Mouse (Mus musculus) limb, embryonic 10.5 days (tissue): ENCODE measurements around the gene Topbp1. TPM values are rescaled to one million over a fixed set of nuclear protein-coding genes. Genes with fewer than 3 reads are reported as not detected.
A peak's percentile ranks its signal among the peaks of the same experiment; 100 is the strongest.

Source experiments
- DNase-seq: peaks from one replicate; pipeline ENCODE4 v3.0.0-alpha.2; 2017; ENCODE audit warnings: low spot score
- H3K27ac ChIP-seq: fragments of 300-500 bp; sonication (generic); 2 replicates; pipeline ENCODE4 v1.5.1; 2016; ENCODE audit warnings: mild to moderate bottlenecking
- H3K27me3 ChIP-seq: fragments of 300-500 bp; sonication (generic); 2 replicates; pipeline ENCODE4 v1.6.1; 2016; ENCODE audit warnings: low read depth, mild to moderate bottlenecking; ENCODE audit not compliant: poor library complexity, severe bottlenecking
- H3K36me3 ChIP-seq: fragments of 300-500 bp; sonication (generic); 2 replicates; pipeline ENCODE4 v1.6.1; 2016; ENCODE audit warnings: mild to moderate bottlenecking, moderate library complexity
- H3K4me1 ChIP-seq: fragments of 300-500 bp; sonication (generic); 2 replicates; pipeline ENCODE4 v1.6.1; 2016
- H3K4me3 ChIP-seq: fragments of 300-500 bp; sonication (generic); 2 replicates; pipeline ENCODE4 v1.5.1; 2016; ENCODE audit warnings: mild to moderate bottlenecking, moderate library complexity
- H3K9me3 ChIP-seq: fragments of 300-500 bp; sonication (generic); replicated peaks from 2 replicates; pipeline ENCODE4 v1.6.1; 2016; ENCODE audit warnings: mild to moderate bottlenecking
- WGBS: fragments of 180-500 bp; shearing (Covaris S2); methylation state at CpG from one replicate; pipeline ENCODE4 v1.1.7; 2016; 5-methylcytosine and 5-hydroxymethylcytosine counted together
- polyA plus RNA-seq: library from polyadenylated mRNA; unstranded; fragments of >200 nt; fragmentation: Nextera tagmentation; extraction: Ambion mirVana; gene quantifications from 2 replicates; pipeline ENCODE4 v1.2.1, GENCODE M21; 2016

Gene Topbp1
- polyA plus RNA-seq, 1 experiment from 2014 or later: 90.2 TPM

GRCm38 (mm10) chr9:103380566-103380965 is 75.6 kb downstream of the Topbp1 start:
- Histone ChIP-seq H3K27ac (no peak overlapping the region), H3K4me1 (peaks cover 7% of the 10 kb centered on the region; the same call in 1 of the 2 replicates), H3K36me3 (no peaks in the 10 kb centered on the region), H3K27me3 (no peaks in the 10 kb centered on the region), H3K4me3 (no peak overlapping the region), H3K9me3 (no peaks in the 10 kb centered on the region)
- WGBS: 94% methylated on average over 4 of the region's 4 CpGs
- DNase-seq: no peak

GRCm38 (mm10) chr9:103382989-103383388 is 78.0 kb downstream of the Topbp1 start:
- peaks cover 27% of the 10 kb centered on the region for H3K4me1 ChIP-seq
- 63% methylated on average over 6 of the region's 6 CpGs for WGBS
- H3K27ac ChIP-seq: no peak overlapping the region
- H3K9me3 ChIP-seq: no peaks in the 10 kb centered on the region
- DNase-seq: no peak
- H3K27me3 ChIP-seq: no peaks in the 10 kb centered on the region
- H3K36me3 ChIP-seq: no peaks in the 10 kb centered on the region
- no peak overlapping the region for H3K4me3 ChIP-seq

GRCm38 (mm10) chr9:103383576-103383975 is 78.6 kb downstream of the Topbp1 start:
- H3K27me3 ChIP-seq: no peaks in the 10 kb centered on the region
- H3K36me3 ChIP-seq: no peaks in the 10 kb centered on the region
- 92% methylated on average over 1 of the region's 1 CpGs for WGBS
- no peaks in the 10 kb centered on the region for H3K9me3 ChIP-seq
- no peak for DNase-seq
- no peak overlapping the region for H3K27ac ChIP-seq
- no peak overlapping the region for H3K4me3 ChIP-seq
- peaks cover 27% of the 10 kb centered on the region for H3K4me1 ChIP-seq

- Histone ChIP-seq H3K4me1 (peaks cover 24% of the 10 kb centered on the region), H3K36me3 (no peaks in the 10 kb centered on the region), H3K27ac (no peak overlapping the region), H3K27me3 (no peaks in the 10 kb centered on the region), H3K4me3 (no peak overlapping the region), H3K9me3 (no peaks in the 10 kb centered on the region)
- no peak for DNase-seq
- WGBS: 87% methylated on average over 4 of the region's 4 CpGs
These were observed 79.3 kb downstream of the Topbp1 start for GRCm38 (mm10) chr9:103384141-103384796.

- Histone ChIP-seq H3K27ac (no peak overlapping the region), H3K36me3 (no peaks in the 10 kb centered on the region), H3K27me3 (peaks cover 5% of the 10 kb centered on the region; the same call in 1 of the 2 replicates), H3K4me3 (no peak overlapping the region), H3K9me3 (no peaks in the 10 kb centered on the region), H3K4me1 (peaks cover 24% of the 10 kb centered on the region)
- no peak for DNase-seq
- whole genome bisulfite sequencing: 0% methylated on average over 1 of the region's 1 CpGs
These were observed 80.6 kb downstream of the Topbp1 start for GRCm38 (mm10) chr9:103385600-103385999.

GRCm38 (mm10) chr9:103386573-103386972 is 81.6 kb downstream of the Topbp1 start:
- Histone ChIP-seq H3K9me3 (no peaks in the 10 kb centered on the region), H3K36me3 (no peaks in the 10 kb centered on the region), H3K27me3 (peaks cover 8% of the 10 kb centered on the region; the same call in 1 of the 2 replicates), H3K4me3 (no peak overlapping the region), H3K4me1 (peaks cover 24% of the 10 kb centered on the region), H3K27ac (no peak overlapping the region; the same call in 1 of the 2 replicates)
- 30% methylated on average over 5 of the region's 5 CpGs for WGBS
- DNase-seq: peak; percentile 39

GRCm38 (mm10) chr9:103387011-103387653 is 82.1 kb downstream of the Topbp1 start:
- Histone ChIP-seq H3K27ac (no peak overlapping the region; the same call in 1 of the 2 replicates), H3K4me3 (no peak overlapping the region), H3K9me3 (no peaks in the 10 kb centered on the region), H3K27me3 (peaks cover 13% of the 10 kb centered on the region; the same call in 1 of the 2 replicates), H3K36me3 (no peaks in the 10 kb centered on the region), H3K4me1 (peaks cover 24% of the 10 kb centered on the region)
- 68% methylated on average over 10 of the region's 10 CpGs for WGBS
- DNase-seq: no peak

- H3K9me3 ChIP-seq: no peaks in the 10 kb centered on the region
- DNase-seq: no peak
- no peak overlapping the region for H3K27ac ChIP-seq
- H3K4me1 ChIP-seq: peaks cover 24% of the 10 kb centered on the region
- peaks cover 27% of the 10 kb centered on the region; the same call in 1 of the 2 replicates for H3K27me3 ChIP-seq
- no peak overlapping the region for H3K4me3 ChIP-seq
- WGBS: 94% methylated on average over 6 of the region's 6 CpGs
- no peaks in the 10 kb centered on the region for H3K36me3 ChIP-seq
These were observed 84.2 kb downstream of the Topbp1 start for GRCm38 (mm10) chr9:103389261-103389660.

GRCm38 (mm10) chr9:103391796-103392372 is 86.9 kb downstream of the Topbp1 start:
- Histone ChIP-seq H3K9me3 (no peaks in the 10 kb centered on the region), H3K27me3 (peaks cover 38% of the 10 kb centered on the region; the same call in 1 of the 2 replicates), H3K36me3 (no peaks in the 10 kb centered on the region), H3K27ac (no peak overlapping the region), H3K4me1 (peaks cover 11% of the 10 kb centered on the region), H3K4me3 (no peak overlapping the region)
- WGBS: 85% methylated on average over 6 of the region's 6 CpGs
- no peak for DNase-seq

- Histone ChIP-seq H3K4me1 (peaks cover 2% of the 10 kb centered on the region), H3K27ac (no peak overlapping the region), H3K27me3 (peaks cover 45% of the 10 kb centered on the region; the same call in 1 of the 2 replicates)
These were observed 88.2 kb downstream of the Topbp1 start for GRCm38 (mm10) chr9:103393256-103393655.

GRCm38 (mm10) chr9:103398509-103399157 is 93.6 kb downstream of the Topbp1 start:
- peaks cover 13% of the 10 kb centered on the region for H3K4me1 ChIP-seq
- 57% methylated on average over 21 of the region's 21 CpGs for WGBS
- no peaks in the 10 kb centered on the region for H3K36me3 ChIP-seq
- H3K27me3 ChIP-seq: peaks cover 23% of the 10 kb centered on the region; the same call in 1 of the 2 replicates
- no peaks in the 10 kb centered on the region; the same call in 1 of the 2 replicates for H3K9me3 ChIP-seq
- no peak overlapping the region for H3K4me3 ChIP-seq
- 0 out of 2 replicates have a peak overlapping the region, but pooled peaks have one; percentile 6 for H3K27ac ChIP-seq
- DNase-seq: peak; percentile 64

More at GRCm38 (mm10) chr9:103393256-103393655, 88.2 kb downstream of the Topbp1 start:
- H3K9me3 ChIP-seq: no peaks in the 10 kb centered on the region
- 90% methylated on average over 11 of the region's 11 CpGs for WGBS
- H3K36me3 ChIP-seq: no peaks in the 10 kb centered on the region
- DNase-seq: no peak
- H3K4me3 ChIP-seq: no peak overlapping the region
